Mouse (Mus musculus) common myeloid progenitor, adult 5-6 weeks (primary cell): Measurements from ENCODE around the gene Hist1h4i. TPM values are rescaled to one million over a fixed set of nuclear protein-coding genes. Genes with fewer than 3 reads are reported as not detected.

Experiments used
- ATAC-seq: replicated peaks from 2 replicates; pipeline ENCODE4 v1.8.0; 2016; ENCODE audit warnings: low read depth, mild to moderate bottlenecking, moderate TSS enrichment, inconsistent platforms; ENCODE audit not compliant: poor library complexity, severe bottlenecking
- total RNA-seq: library from RNA; stranded (forward); fragments of 200-1000, 187-1606 nt; gene quantifications from 2 replicates; pipeline ENCODE4 v1.2.3, GENCODE M21; 2017

Hist1h4i gene
- total RNA-seq, 1 experiment from 2014 or later, result 106 TPM

- ATAC-seq, result no peak
Observed at GRCm38 (mm10) chr13:22039364-22039763, 1.8 kb downstream of the Hist1h4i start.

- no peak for ATAC-seq
Observed at GRCm38 (mm10) chr13:22037415-22037814, 3.7 kb downstream of the Hist1h4i start.

GRCm38 (mm10) chr13:22036986-22037385 is 4.2 kb downstream of the Hist1h4i start:
- ATAC-seq, result no peak

GRCm38 (mm10) chr13:22036149-22036956 is 4.8 kb downstream of the Hist1h4i start:
- ATAC-seq, result peak; percentile 10; the same call in 1 of the 2 replicates

- ATAC-seq, result peak; percentile 89
Observed at GRCm38 (mm10) chr13:22035267-22036148, 5.7 kb downstream of the Hist1h4i start, which contains the start of the genes Hist1h2ah and Hist1h2bk. Hist1h2ah (minus strand) TSS chr13:22035568. Hist1h2bk (plus strand) TSS chr13:22035870.

GRCm38 (mm10) chr13:22034443-22035266 is 6.5 kb downstream of the Hist1h4i start:
- ATAC-seq, result no peak

- no peak for ATAC-seq
Observed at GRCm38 (mm10) chr13:22033741-22034442, 7.3 kb downstream of the Hist1h4i start.

GRCm38 (mm10) chr13:22030493-22030892 is 10.7 kb downstream of the Hist1h4i start:
- ATAC-seq, result no peak

GRCm38 (mm10) chr13:22029928-22030327 is 11.2 kb downstream of the Hist1h4i start:
- no peak for ATAC-seq

- ATAC-seq, result peak; percentile 86
Observed at GRCm38 (mm10) chr13:22028673-22029460, 12.3 kb downstream of the Hist1h4i start.

- ATAC-seq, result 0 out of 2 replicates have a peak, but pooled peaks have one; percentile 31
Observed at GRCm38 (mm10) chr13:22026058-22027031, 14.8 kb downstream of the Hist1h4i start.

- peak; percentile 67 for ATAC-seq
Observed at GRCm38 (mm10) chr13:22022241-22022640, 18.9 kb downstream of the Hist1h4i start.

- ATAC-seq, result no peak
Observed at GRCm38 (mm10) chr13:22021581-22021980, 19.6 kb downstream of the Hist1h4i start.

- peak; percentile 47 for ATAC-seq
Observed at GRCm38 (mm10) chr13:22020901-22021339, 20.2 kb downstream of the Hist1h4i start.

GRCm38 (mm10) chr13:22019934-22020835 is 21.0 kb downstream of the Hist1h4i start:
- peak; percentile 58 for ATAC-seq
